Comparison of ENCODE assay signal across 8 mouse cellular contexts in genomic region chr11:34228758-34229364, GRCm38 (mm10). TPM values are rescaled to one million over a fixed set of nuclear protein-coding genes. Genes with fewer than 3 reads are reported as not detected.
A peak's percentile ranks its signal among the peaks of the same experiment; 100 is the strongest.
DNase-seq lines count a peak whose midpoint lies in the region; ATAC-seq and TF ChIP-seq lines count a peak whose summit lies in the region.

No protein-coding gene starts in this region.

- no peak for DNase-seq in heart, adult 11 months
- DNase-seq in cerebellum, adult 9-11 months: peak; percentile 13
- DNase-seq in frontal cortex, postnatal 25 days (ENCODE audit: low spot score in 2 of 2): peak; percentile 75 to 80
- DNase-seq in stomach, postnatal 0 days (ENCODE audit: low spot score): peak; percentile 57

- H3K27ac ChIP-seq in heart, embryonic 12.5 days (ENCODE audit: poor library complexity, severe bottlenecking): no peak overlapping the region
- H3K27ac ChIP-seq in kidney, embryonic 14.5 days (ENCODE audit: low read depth, low read length): no peak overlapping the region
- H3K27ac ChIP-seq in limb, embryonic 13.5 days: no peak overlapping the region
- H3K27ac ChIP-seq in stomach, postnatal 0 days (replicated peaks): no peak overlapping the region

- no peak for TF ChIP-seq EP300 in stomach, postnatal 0 days (optimal IDR thresholded peaks at IDR 0.05)

- no peak overlapping the region for H3K4me3 ChIP-seq in heart, embryonic 12.5 days
- no peak overlapping the region for H3K4me3 ChIP-seq in kidney, embryonic 14.5 days (ENCODE audit: low read length)
- H3K4me3 ChIP-seq in limb, embryonic 13.5 days: no peak overlapping the region
- H3K4me3 ChIP-seq in stomach, postnatal 0 days (ENCODE audit: low read depth, low read length): no peak overlapping the region

- H3K4me1 ChIP-seq in heart, embryonic 12.5 days (replicated peaks): no peaks in the 10 kb centered on the region
- no peaks in the 10 kb centered on the region for H3K4me1 ChIP-seq in kidney, embryonic 14.5 days (ENCODE audit: control insufficient read depth, insufficient read depth, low read length)
- H3K4me1 ChIP-seq in limb, embryonic 13.5 days: no peaks in the 10 kb centered on the region
- no peaks in the 10 kb centered on the region for H3K4me1 ChIP-seq in stomach, postnatal 0 days (replicated peaks; ENCODE audit: control insufficient read depth, insufficient read depth)

- no peaks in the 10 kb centered on the region for H3K9me3 ChIP-seq in heart, embryonic 12.5 days (replicated peaks)
- H3K9me3 ChIP-seq in kidney, embryonic 14.5 days (ENCODE audit: control insufficient read depth, low read length): no peaks in the 10 kb centered on the region
- H3K9me3 ChIP-seq in limb, embryonic 13.5 days: no peaks in the 10 kb centered on the region
- H3K9me3 ChIP-seq in stomach, postnatal 0 days (ENCODE audit: control insufficient read depth, low read length): no peaks in the 10 kb centered on the region

- 0 out of 2 replicates have a peak, but pooled peaks have one; percentile 9 for ATAC-seq in heart, embryonic 12.5 days (ENCODE audit: insufficient number of reproducible peaks, low FRiP score)
- 0 out of 2 replicates have a peak, but pooled peaks have one; percentile 58 for ATAC-seq in kidney, embryonic 14.5 days (ENCODE audit: low FRiP score, low TSS enrichment)
- ATAC-seq in limb, embryonic 13.5 days (ENCODE audit: low FRiP score, low read depth): peak; percentile 64; the same call in 1 of the 2 replicates
- ATAC-seq in monocyte, adult 5-6 weeks (replicated peaks; ENCODE audit: insufficient number of reproducible peaks, low FRiP score, low TSS enrichment, poor library complexity, severe bottlenecking): 0 out of 2 replicates have a peak, but pooled peaks have one; percentile 32
- peak; percentile 54 for ATAC-seq in stomach, postnatal 0 days (ENCODE audit: low FRiP score, low TSS enrichment)

- peak; percentile 81 for TF ChIP-seq CTCF in stomach, postnatal 0 days (IDR thresholded peaks at IDR 0.05; ENCODE audit: low read depth)

- H3K9ac ChIP-seq in heart, embryonic 12.5 days: no peak overlapping the region
- H3K9ac ChIP-seq in kidney, embryonic 14.5 days (ENCODE audit: low read depth, low read length): no peak overlapping the region
- H3K9ac ChIP-seq in limb, embryonic 13.5 days: no peak overlapping the region
- H3K9ac ChIP-seq in stomach, postnatal 0 days (ENCODE audit: low read length): no peak overlapping the region

- H3K36me3 ChIP-seq in heart, embryonic 12.5 days: no peaks in the 10 kb centered on the region
- no peaks in the 10 kb centered on the region for H3K36me3 ChIP-seq in kidney, embryonic 14.5 days (ENCODE audit: control insufficient read depth, insufficient read depth, low read length)
- no peaks in the 10 kb centered on the region for H3K36me3 ChIP-seq in limb, embryonic 13.5 days
- no peaks in the 10 kb centered on the region for H3K36me3 ChIP-seq in stomach, postnatal 0 days (ENCODE audit: control insufficient read depth, insufficient read depth, low read length)

- 0 out of 2 replicates have a peak, but pooled peaks cover 4% of the 10 kb centered on the region for H3K27me3 ChIP-seq in heart, embryonic 12.5 days (replicated peaks)
- no peaks in the 10 kb centered on the region; the same call in 1 of the 2 replicates for H3K27me3 ChIP-seq in kidney, embryonic 14.5 days (ENCODE audit: control insufficient read depth, insufficient read depth, low read length)
- no peaks in the 10 kb centered on the region; the same call in 1 of the 2 replicates for H3K27me3 ChIP-seq in limb, embryonic 13.5 days
- no peaks in the 10 kb centered on the region for H3K27me3 ChIP-seq in stomach, postnatal 0 days (ENCODE audit: control insufficient read depth, insufficient read depth, low read length)

- no peak overlapping the region for H3K4me2 ChIP-seq in heart, embryonic 12.5 days
- no peak overlapping the region for H3K4me2 ChIP-seq in kidney, embryonic 14.5 days (replicated peaks; ENCODE audit: low read depth, low read length)
- no peak overlapping the region for H3K4me2 ChIP-seq in limb, embryonic 13.5 days (replicated peaks)
- no peak overlapping the region for H3K4me2 ChIP-seq in stomach, postnatal 0 days (replicated peaks; ENCODE audit: low read depth)

- WGBS in heart, embryonic 12.5 days: 34% methylated on average over 6 of the region's 6 CpGs
- 40% methylated on average over 6 of the region's 6 CpGs for WGBS in kidney, embryonic 14.5 days
- WGBS in limb, embryonic 13.5 days: 35% methylated on average over 6 of the region's 6 CpGs
- WGBS in stomach, postnatal 0 days: 35% methylated on average over 6 of the region's 6 CpGs

RNA-seq across cellular contexts. Expression of gene Foxi1, which starts 21.0 kb away (rescaled TPM):
- not detected in 2 replicates for polyA plus RNA-seq in heart, embryonic 12.5 days (2016; fragmentation: Nextera tagmentation; extraction: Ambion mirVana)
- 5.1 and 9.3 TPM in 2 replicates for polyA plus RNA-seq in kidney, embryonic 14.5 days (2014; fragmentation: Nextera tagmentation; extraction: Ambion mirVana)
- polyA plus RNA-seq in limb, embryonic 13.5 days (2015; fragmentation: Nextera tagmentation; extraction: Ambion mirVana): not detected in 2 replicates
- not detected in 3 replicates for total RNA-seq in monocyte, adult 5-6 weeks (2017)
- not detected in 2 replicates for polyA plus RNA-seq in stomach, postnatal 0 days (2015; fragmentation: Nextera tagmentation; extraction: Ambion mirVana)

Comparison
In these comparisons a context has a peak if more than half of its experiments do, and no peak if none do; other contexts are left out.
1. ATAC-seq: peak in every context shown above with its lines; median percentile 64 in limb, embryonic 13.5 days; 58 in kidney, embryonic 14.5 days; 54 in stomach, postnatal 0 days; 32 in monocyte, adult 5-6 weeks; 9 in heart, embryonic 12.5 days.